Mouse (Mus musculus) brain, embryonic 14.5 days (tissue): ENCODE results near the gene Mcu.

Experiments used
- CTCF ChIP-seq: fragments of 200-500 bp; IDR thresholded peaks from 2 replicates; pipeline ENCODE4 v1.5.1; 2012; ENCODE audit warnings: inconsistent platforms, mild to moderate bottlenecking, moderate library complexity, borderline replicate concordance; ENCODE audit not compliant: insufficient read depth, insufficient read length; ENCODE audit errors: extremely low read depth
- POLR2A ChIP-seq: fragments of 200-500 bp; IDR thresholded peaks from 2 replicates; pipeline ENCODE4 v1.6.1; 2012; ENCODE audit warnings: mild to moderate bottlenecking, inconsistent platforms, borderline replicate concordance; ENCODE audit not compliant: poor library complexity, insufficient read depth, insufficient read length, severe bottlenecking; ENCODE audit errors: extremely low read depth

GRCm38 (mm10) chr10:59576305-59576704 is 40.2 kb downstream of the Mcu start:
- TF ChIP-seq CTCF: no peak
- TF ChIP-seq POLR2A: no peak
